Mouse (Mus musculus): Measurements from ENCODE around the gene Tgfbr3.
"Not testable (repeated sequence)": the region's sequence is repeated elsewhere in the genome, so short reads cannot be mapped to it uniquely, and the experiment has no call there.

The Tgfbr3 gene

DNA sequence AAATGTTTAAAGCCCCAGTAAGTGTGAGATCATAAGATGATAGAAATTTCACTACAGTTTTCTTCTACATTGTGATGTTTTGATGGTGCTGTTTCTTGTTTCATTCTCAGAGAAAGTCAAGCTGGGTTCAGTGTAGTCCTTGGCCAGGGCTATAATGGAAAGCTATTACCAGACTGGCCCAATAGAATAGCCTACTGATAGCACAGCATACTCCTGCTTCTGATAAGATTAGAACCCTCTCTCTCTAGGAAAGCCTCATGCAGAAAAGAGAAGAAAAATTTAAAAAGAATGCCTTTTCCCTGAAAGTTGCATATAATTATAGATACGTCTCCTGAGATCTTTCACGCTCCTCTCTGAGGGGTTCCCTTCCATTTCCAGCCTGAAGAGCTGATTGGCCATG lies 46.0 kb downstream of the Tgfbr3 start:
- no peak for DNase-seq (ENCODE audit: low spot score in 2 of 2)

DNA sequence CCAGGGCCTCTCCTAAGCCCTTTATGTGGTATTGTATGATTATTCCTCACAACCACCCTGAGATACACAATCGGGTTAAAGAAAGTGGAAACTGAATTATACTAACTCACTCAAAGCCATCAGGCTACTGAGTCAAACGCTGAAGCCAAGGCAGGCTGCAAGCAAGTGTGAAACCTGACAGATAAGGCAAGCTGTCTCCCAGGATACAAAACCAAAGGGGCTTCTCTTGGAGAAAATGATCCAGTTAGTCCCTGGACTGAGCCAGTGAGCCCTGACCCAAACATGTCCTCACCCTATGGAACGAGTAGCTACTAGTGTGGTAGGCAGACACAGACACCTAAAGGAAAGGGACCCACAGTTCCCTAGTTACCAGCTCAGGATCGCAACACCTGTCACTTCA lies 46.4 kb downstream of the Tgfbr3 start:
- no peak for DNase-seq (ENCODE audit: low spot score in 2 of 2)

DNA sequence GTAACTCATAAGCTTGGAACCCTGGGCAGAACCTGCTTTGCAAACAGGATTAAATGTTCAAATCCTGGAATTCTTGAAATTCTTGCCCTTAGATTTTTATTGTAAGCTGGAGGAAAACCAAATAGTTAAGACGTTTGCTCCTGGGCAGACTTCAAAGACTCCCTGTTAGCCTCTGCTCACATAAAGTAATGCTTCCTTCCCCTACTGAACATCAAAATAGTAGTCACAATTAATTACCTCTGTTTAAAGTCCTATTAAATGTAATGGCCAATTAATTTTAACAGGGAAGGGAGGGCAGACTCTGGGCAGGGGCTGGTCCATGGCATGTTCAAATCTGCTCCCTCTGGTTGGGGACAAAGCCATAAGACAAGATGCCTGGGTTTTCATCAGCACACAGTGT lies 49.2 kb downstream of the Tgfbr3 start:
- DNase-seq (ENCODE audit: low spot score in 2 of 2) = no peak

DNA sequence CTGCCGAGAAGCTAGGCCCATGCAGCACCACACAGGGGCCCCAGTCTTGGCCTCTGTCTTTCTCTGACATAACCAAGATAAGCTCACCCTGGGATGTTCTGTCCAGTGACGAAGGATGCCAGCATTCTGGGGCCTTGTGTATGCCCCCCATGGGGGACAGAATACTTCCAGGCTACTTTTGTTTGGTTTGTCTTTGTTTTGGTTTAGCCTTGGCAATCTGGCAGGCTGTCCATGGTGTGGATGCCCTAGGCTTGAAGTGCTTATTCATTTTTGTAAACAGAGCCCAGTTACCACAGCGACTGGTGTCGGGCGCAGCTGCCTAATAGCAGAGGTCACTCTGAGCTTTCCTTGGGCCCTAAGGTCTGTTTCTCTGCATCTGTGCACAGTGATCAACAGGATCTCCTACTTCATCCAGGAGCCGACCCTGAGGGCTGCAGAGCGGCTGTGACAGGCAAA lies 51.4 kb downstream of the Tgfbr3 start:
- no peak for DNase-seq (ENCODE audit: low spot score in 2 of 2)

DNA sequence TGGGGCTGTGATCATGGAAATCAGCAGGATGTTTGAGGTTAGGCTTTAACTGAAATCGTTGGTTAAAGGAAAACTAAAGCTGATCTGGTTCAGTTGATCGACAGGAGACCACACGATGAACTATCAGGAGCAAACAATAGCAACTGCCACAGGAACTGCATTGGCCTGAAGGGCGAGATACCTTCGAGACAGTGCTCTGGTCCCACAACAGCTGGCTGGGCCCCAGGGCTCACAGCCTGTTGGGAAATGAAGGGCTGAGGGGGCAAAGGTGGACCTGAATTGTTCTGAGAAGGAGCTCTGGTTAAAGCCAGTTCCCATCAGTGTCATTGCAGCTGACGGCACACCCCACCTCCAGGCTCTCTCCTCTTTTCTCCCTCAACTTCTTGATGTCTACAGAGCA lies 52.5 kb downstream of the Tgfbr3 start:
- no peak for DNase-seq (ENCODE audit: low spot score in 2 of 2)

DNA sequence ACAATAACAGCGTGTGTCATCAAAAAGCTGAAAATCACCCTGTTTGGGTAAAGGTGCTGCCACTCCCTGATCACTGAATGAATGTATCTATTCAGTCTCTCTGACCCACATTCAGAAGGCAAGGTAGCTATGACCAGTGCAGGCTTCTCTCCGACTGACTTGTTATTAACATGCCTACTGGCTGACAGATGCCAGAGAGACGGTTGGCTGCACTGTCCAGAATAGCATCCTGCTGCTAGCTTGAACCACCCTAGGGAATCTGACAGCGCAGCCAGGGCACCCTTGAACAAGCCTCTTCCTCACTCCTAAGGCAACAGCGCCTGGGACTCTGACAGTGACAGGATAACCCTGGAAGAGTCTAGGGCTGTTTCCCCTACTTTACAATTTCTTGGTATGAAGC lies 53.4 kb downstream of the Tgfbr3 start:
- DNase-seq (ENCODE audit: low spot score in 2 of 2) = no peak

DNA sequence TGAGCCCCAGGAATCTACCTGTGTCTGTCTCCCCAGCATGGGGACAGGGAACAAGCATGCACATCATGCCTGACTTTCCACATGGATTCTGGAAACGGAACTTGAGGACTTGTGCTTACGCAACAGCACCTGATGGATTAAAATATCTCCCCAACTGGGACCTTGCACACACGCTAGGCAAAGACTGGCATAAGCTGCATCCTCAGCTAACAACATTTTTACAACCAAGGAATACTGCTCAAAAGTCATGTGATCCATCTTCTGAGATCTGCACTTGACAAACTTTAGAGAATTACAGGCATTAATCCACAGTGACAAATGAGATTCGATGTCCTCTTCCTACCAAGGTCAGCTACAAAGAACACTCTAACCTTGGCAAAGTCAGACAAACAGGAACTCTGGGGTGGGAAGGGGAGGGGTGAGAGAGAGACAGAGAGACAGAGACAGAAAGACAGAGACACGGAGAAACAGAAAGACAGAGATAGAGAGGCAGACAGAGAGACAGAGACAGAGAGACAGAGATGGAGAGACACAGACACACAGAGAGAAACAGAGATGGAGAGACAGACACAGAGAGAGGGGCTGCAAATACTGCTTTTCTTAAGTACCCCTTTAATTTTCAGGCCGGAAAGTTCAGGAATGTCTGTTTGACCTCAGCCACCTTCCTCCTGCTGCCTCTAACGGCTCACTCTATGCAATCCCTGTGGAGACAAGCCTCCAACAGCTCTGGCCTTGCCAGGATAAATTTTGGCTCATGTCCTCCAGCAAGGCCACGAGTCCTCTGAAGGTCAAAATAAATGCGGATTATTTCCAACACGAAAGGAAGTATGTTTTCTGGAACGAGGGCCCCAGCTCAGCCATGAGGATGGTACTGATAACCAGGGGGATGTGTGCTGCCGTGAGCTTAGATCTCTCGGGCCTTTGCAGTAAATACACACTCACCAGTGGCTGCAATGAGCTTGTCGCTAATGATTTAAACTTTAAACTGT lies 55.8 kb downstream of the Tgfbr3 start:
- no peak for DNase-seq (ENCODE audit: low spot score in 2 of 2)

DNA sequence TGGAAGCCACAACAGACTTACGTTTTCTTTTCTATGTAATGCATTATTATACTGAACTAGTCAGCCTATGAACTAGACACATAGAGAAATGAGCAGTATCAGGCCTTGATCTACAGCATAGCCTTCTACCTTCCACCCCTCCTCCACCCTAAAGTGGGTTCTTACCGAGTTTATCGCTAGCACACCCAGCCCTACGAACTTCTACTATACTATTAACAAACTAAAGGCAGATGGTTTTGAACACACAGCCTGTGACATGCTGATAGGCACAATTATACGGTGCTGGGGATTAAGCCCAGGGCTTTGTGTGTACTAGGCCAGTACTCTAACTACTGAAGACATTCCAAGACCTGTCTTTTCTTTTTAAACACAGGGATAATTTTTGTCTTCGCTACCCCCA lies 59.2 kb downstream of the Tgfbr3 start:
- no peak for DNase-seq (ENCODE audit: low spot score in 2 of 2)

DNA sequence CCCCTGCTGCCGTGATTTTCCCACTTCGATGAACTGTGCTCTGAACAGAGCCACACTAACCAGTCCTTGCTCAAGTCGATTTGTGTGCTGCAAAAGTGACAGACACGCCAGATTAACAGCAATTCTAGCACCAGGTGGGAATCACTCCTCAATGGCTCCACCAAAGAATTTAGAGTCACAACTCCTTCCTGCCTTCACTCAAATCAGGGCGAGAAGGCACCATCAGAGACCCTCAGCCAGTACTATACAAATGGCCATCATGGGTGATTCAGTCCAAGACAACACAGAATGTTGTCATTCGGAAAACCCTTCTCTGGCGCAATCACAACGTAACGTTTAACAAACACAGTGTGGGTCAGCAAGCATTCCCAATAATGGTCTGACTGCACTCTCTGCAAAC lies 60.4 kb downstream of the Tgfbr3 start:
- no peak for DNase-seq (ENCODE audit: low spot score in 2 of 2)

DNA sequence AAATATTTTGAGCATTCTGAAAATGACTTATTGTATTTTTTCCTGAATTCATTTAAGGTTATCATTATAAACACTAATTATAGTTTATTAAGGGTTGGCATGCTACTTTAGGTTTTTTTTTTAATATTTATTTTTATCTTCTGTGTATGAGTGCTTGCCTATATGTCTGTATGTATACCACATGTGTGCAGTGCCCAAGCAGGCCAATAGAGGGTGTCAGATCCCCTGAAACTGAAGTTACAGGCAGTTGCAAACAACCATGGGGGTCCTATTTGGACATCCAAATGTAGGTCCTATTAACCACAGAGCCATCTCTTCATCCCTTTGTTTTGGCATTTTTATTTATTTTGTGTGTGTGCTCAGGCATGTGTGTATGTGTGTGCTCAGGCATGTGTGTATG lies 61.8 kb downstream of the Tgfbr3 start:
- DNase-seq (ENCODE audit: low spot score in 2 of 2) = no peak

DNA sequence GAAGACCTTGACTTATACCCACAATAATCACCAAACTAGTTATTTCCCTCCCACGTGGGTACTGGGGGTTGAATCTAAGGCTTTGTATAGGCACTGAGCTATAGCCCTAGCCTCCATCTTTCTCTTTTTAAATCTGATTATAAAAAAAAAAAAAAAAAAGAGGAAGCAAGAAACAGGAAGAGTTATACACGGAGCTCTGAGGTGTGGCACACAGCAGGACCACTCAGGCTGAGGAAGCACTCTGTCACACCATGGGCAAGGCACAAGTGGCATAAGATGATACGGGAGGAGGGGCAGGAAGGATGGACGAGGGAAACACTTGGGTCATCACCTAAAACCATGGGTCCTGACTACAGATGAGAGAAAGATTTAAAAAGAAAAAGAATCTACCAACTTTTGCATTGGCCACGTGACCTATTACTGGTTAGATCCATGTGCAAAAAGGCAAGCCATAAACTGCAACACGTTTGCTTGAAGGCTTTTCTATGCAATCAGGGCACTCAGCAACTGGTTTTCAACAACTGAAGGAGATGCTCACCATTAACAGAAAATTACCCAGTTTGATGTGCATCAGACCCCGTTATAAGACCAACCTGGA lies 64.5 kb downstream of the Tgfbr3 start:
- no peak for DNase-seq (ENCODE audit: low spot score in 2 of 2)

DNA sequence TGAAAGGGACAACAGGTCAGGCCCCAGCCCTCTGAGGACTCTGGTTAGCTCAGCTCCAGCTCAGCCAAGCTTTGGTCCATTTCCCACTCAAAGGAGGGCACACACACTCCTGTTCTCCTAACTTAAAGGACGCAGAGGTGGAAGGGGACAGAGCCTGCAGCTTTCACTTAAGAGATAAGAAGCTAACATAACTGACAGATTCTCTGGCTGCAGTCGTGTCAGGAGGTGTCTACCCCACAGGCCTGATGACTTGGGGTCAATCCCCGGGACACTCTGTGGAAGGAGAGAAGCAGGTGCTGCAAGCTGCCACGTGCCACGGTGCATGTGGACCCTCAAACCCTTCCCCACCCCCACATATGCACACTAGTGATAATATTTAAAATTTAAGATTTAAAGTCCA lies 65.3 kb downstream of the Tgfbr3 start:
- DNase-seq (ENCODE audit: low spot score in 2 of 2) = no peak

DNA sequence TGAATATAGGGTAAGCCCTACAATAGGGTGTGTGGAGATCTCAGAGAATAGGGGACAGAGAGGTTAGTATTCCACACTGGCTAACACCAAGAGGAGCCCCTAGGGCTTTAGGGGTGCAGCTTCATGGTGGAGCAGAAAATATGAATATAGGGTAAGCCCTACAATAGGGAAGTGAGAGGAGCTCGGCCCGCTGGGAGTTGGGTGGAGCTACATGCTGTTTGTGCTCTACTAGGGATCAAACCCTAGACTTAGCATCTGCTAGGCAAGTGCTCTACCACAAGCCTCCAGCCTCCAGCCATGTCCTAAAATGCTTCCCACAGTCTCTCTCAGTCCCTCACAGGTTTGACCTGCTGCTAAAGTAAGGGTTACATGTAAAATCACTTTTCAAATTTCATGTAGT lies 65.9 kb downstream of the Tgfbr3 start:
- DNase-seq (ENCODE audit: low spot score in 2 of 2) = not testable (repeated sequence)

DNA sequence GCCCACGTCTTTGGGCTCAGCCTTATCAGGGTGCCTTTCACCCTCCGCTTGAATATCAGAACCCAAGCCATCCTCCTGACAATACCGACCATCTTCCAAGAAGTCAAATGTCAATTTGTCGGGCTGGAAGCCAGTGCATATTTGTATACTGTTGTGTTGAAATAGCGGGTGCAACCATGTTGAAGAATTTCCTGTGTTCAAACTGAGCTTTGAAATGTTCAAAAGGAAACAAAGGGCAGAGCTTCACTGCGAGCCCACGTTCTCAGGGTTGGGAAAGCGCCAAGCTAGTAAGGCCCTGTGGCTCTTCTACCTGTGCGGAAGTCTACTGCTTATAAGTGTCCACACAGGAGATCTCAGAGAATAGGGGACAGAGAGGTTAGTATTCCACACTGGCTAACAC lies 66.4 kb downstream of the Tgfbr3 start:
- no peak for DNase-seq (ENCODE audit: low spot score in 2 of 2)

DNA sequence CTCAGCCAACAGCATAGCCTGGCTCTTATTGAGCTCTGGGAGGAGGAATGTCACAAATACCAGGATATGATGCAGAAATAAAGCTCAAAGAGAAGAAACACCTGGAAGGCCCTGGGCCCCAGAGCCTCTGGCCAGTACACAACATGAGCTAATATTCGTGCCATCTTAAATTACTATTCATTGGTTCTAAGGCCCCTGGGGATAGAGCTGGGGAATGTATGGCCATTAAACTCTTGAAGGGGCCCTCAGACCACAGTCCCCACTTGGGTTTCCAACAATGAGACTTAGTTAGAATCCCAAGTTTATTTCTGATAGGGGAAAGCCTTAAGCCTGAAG lies 66.8 kb downstream of the Tgfbr3 start:
- DNase-seq (ENCODE audit: low spot score in 2 of 2) = no peak

DNA sequence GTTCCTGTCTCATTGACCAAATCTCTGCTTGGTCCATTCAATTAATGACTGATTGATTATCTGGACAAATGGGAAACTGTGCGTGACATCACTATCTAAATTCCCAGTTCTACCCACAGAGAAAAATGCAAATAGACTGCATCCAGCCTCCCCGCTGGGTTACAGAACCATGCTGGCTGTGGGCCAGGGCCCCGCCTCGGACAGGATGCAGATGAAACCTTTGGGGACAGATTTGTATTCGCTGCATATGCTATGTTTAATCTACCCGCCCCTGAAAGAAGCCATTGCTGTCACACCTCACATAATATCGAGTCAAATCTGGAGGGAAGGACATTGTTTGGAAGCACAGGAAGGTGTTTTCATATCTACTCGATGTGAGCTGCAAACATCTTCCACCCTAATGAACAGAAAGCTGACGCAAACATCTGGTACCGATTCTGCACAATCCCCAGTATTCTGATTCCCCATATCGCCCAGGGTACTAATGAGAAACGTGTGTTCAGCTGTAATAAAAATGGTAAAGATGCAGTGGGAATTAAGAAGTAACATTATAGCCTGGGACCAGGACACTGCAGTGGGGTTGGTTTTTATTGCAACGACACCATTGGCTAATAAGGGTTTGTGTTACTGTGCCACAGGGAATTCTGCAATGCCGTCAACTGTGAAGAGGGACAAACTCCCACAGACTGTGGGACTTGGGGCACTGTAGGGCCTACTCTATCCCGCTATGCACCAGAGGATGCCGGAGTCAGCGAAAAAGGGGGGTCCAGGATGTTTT lies 67.3 kb downstream of the Tgfbr3 start:
- no peak for DNase-seq (ENCODE audit: low spot score in 2 of 2)

DNA sequence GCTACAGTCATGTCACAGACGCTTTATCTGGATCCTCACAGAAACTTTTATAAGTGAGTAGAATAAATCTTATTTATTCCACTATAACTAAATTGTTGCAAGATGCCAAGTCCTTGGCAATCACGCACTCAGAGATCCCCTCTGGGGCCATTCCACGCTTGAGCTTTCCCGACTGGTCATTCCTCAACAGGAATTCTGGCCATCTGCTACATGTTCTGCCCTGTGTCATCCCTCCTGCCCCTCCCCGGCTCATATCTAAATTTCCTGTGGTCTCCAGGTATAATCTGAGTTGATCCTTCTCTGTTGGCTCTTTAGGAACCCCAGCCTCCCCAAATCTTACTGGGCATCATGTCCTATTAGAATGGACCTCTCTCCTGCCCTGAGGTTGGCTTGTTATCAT lies 68.5 kb downstream of the Tgfbr3 start:
- no peak for DNase-seq (ENCODE audit: low spot score in 2 of 2)

DNA sequence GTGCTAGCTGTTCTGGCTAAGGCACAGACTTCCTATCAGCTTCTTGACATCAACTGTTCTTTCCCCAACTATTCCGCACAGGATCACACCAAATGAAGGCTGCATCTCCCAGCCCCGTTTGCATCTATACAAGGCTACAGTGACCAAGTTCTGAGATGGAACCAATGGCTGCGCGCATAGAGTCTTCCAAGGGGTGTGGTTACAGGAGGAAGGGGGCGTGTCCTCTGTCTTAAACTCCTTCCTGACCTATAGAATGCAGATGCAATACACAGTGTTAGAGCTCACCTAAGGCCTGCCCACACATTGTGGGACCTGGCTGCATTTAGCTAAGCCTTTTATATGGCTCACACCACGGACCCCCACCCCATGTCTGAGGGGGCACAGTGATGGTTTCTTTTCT lies 69.5 kb downstream of the Tgfbr3 start:
- no peak for DNase-seq (ENCODE audit: low spot score in 2 of 2)

DNA sequence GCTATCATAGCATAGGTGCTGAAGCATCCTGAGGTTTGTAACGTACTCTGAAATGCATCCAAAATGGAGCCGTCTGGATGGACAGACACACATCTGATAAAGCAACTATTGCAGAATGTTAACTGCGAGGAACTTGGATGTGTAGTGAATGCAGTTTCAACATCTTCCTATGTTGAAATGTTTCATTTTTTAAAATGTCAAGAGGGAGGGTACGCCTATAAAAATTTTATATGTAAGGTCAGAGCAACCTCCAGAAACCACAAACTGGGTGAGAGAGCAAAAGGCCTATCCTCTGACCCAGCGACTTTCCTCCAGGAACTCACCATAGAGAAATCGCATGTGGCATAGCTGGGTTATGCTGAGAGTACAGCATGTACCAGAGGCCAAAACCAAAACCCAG lies 70.1 kb downstream of the Tgfbr3 start:
- DNase-seq (ENCODE audit: low spot score in 2 of 2) = no peak

DNA sequence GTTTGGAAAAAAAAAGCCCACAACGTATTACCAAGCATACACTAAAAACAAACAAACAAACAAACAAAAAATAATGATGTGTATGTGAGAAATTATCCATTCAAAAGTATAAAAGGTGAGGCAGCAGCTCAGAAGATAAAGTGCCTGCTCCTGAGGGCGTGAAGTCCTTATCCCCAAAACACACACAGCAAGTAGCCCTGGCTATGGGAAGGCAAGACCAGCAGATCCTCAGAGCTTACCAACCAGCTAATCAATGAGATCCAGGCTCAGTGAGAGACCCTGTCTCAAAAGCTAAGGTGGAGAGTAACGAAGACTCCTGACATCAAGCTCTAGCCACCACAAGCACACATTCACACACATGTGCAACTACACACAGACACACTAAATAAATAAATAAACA lies 70.8 kb downstream of the Tgfbr3 start:
- DNase-seq (ENCODE audit: low spot score in 2 of 2) = no peak

DNA sequence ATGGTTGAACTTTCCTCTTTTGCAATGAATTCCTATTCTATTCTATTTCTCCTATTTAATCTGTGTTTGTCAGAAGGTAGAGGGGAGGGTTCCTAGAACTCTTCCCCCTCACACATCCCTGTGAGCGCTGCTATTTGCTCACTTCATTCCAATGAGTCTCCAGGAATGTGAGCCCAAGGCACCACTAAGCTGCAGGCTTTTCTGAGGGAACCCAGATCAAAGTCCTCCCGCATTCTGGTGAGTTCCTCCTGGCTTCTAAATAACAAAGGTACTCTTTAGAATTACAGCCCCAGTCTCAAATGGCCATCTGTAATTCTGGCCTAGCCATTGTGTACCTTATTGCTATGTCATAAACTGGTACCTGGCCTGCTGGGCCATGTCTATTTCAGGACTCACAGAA lies 72.3 kb downstream of the Tgfbr3 start:
- DNase-seq (ENCODE audit: low spot score in 2 of 2) = no peak

DNA sequence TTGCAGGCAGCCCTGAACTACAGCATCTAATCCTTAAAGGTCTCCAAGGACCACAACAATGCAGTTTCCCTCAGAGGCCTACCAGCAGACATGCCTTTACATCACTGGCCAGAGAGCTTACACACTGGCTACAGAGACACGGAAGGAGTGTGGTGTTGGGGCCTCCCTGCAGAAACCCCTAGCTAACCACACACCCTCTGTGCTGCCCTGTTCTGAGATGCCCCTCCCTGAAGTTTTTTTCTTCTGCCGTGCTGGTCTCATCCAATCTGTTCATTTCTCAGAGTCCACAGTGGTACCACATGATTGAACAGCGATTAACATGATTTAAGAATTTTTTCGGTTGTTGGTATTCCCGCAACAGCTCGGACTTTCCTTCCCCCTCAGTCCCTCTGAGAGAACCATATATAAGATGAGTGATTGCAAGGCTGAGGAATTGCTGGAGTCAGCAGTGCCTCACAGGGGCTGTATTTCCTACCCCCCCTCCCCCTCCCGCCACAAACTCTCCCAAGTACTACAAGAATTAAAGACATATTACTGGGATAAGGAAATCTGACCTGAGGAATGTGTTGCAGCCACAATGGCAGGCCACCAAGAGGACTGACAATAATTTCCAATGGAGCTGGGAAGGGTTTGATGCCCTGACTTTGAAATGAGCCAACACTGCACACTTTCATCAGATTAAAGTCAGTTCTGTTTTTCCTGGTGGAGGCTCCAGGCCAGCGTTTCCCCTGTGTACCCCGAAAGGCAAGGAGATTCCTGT lies 75.9 kb downstream of the Tgfbr3 start:
- no peak for DNase-seq (ENCODE audit: low spot score in 2 of 2)
